Mouse (Mus musculus) cerebellum, postnatal 14 days (tissue): Measurements from ENCODE around the gene Gpr27.

Experiments
- DNase-seq, 2 experiments: peaks; one replicate each; pipeline ENCODE4 v3.0.0; 2021; ENCODE audit warnings: mixed read lengths in 2 of 2

Gene Gpr27

DNA sequence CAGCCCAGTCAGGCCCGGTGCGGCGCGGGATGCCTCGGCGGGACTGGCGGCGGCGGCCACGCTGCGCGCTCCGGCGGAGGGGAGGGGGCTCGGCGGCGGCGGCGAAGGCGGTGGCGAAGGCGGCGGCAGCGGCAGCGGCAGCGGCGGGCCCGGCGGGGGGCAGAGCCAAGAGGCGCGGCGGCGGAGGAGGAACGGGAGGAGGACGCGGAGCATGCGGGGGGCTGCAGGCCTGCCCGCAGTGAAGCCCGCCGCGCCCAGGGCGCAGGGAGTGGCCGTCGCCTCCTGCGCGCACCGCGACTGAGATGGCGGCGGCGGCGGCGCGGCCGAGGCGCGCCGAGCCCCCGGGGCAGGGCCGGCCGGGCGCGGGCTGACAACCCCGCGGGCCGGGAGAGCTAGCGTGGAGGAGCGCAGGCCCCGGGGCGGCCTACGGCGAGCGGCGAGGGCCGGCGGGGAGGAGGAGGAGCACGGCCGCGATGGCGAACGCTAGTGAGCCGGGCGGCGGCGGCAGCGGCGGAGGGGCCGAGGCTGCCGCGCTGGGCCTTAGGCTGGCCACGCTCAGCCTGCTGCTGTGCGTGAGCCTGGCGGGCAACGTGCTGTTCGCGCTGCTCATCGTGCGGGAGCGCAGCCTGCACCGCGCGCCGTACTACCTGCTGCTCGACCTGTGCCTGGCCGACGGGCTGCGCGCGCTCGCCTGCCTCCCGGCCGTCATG, at the start of gene Gpr27:
TSS of gene Gpr27 (plus strand) at position 474 of the 710 bp plus-strand sequence.
- peak; percentile 75 to 77 for DNase-seq

DNA sequence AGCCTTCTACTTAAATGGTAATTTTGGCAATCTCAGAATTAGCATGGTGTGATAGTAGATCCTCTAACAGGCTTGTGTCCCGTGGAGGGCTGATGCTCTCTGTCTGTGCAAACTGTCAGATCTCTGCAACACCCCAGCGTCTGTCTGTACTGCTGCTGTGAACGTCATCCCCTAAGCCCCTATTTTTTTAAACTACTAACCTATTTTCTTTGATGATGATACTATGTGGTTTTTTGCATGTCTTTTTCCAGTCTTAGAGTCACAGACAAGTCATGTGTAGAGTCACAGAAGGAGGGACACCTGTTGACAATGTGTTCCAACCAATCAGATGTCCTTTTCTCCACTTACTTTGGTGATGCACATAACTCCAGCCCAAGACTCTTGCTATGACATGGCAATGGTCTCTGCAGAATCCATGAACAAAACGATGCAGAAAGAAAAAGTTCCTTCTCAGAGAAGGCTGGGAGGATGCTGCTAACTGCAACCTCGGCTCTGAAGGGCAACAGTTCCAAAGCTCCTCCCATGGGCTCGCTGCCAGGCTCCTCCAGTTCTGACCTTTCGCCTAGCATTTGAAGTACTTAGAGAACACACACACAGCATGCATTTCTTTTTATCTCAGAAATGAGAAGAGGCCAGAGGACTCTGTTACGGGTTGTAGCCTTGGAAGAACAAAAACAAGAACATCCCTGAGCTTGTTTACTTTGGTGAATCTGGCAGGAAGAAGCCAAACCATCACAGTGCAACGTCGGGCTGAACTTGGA, 48.9 kb upstream of the Gpr27 start:
- no peak for DNase-seq

DNA sequence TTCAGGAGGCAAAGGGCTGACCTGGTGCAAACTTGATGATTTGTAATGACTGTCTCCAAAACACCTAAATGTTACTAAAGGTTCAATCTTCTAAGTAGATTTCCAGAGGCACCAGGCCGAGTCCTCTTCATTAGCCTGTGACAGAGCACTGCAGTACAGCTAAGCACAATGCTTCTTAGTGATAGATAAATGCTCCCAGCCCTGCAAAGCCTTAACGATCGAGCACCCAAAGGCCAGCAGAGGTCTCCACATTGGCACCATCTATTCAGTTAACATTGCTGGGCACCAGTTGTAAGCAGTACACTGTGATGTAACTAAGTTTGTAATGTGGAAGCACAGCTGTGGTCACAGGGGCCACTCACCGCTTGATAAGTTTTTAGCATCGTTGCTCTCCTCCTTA, 48.1 kb upstream of the Gpr27 start:
- no peak for DNase-seq

DNA sequence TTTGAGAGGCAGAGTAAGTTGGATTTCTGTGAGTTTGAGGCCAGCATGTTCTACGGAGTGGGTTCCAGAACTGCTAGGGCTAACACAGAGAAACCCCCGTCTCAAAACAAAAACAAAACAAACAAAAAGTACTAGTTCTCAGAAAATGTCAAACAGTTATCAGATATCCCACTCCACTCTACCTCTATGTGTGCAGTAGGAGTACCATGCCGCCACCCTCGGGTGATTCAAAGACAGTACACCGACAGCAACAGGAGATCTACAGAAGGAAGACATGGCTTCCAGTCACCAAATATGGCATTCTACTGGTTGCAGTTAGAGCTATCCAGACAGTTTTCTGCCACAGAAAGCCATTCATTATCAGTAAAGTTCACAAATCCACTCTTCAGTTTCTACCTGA, 47.6 kb upstream of the Gpr27 start:
- no peak for DNase-seq

DNA sequence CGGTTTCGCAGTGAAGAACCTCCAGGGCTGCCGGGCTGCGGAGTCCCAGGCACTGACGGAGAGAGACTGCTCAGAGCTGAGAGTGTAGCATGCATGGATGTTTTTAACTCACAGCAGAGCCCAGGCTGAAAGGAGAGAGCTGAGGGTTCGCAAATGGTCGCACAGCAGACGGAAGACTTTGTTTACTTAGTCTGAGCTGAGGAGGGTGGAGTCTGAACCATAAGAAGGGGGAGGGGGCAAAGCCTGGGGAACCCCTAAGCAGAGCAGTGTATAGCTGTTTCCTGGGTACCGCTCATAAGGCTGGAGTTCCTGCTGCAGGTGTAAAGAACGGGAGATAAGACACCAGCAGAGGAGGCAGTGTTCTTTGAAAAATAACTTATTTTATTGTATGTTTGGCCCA, 46.1 kb upstream of the Gpr27 start:
- DNase-seq, result no peak

DNA sequence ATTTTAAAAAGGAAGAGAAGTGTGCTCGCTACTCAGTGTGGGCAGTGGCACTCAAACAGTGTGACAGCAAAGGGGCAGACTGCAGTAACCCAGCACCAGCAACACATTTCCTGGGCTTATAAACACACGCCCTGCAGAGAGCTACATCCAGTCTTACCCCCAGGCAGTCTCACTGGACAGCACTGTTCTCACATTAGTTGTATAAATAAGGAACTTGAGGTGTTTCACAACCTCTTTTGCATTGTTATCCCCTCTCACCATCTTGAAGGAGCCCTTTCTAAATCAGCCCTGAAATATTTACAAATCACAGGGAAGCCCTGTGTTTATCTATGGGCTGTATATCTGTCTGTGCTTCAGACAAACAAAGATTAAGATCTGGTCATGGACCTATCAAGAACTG, 43.2 kb upstream of the Gpr27 start:
- DNase-seq, result no peak

DNA sequence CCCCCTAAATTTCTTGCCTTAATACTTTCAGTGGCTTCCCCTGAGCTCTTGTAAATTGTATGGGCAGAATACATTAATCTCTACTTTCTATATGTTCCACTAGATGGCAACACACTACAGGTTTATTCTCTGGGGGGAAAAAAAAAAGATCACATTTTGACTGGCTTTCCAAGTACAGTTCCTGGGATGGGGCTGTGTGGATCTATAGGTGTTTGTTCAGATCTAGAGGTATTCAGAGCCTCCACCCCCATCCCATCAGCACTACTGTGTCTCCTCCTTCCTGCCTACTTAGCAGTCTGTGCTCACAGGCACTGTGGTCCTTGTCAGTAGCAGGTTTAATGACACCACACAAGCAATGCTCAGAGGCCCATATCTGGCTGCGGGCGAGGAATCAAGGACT, 40.1 kb upstream of the Gpr27 start:
- DNase-seq, result no peak

DNA sequence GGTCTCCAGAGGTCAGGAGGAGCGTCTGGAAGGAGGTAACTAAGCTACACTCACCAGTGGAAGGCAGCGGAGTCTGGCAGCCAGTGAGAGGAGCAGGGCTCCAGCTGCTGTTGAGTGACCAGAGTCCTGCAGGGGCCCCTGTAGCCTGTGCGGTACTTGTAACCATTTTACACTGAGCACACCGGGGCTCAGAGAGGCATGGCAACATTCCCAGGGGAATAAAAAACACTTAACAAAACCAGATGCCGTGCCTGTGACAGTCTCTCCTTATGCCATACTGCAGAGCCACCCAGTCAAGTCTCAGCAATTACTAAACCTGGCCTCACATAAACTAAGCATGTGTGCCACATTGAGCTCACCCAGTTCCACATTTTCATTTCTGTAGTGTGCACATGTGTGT, 38.1 kb upstream of the Gpr27 start:
- no peak for DNase-seq

DNA sequence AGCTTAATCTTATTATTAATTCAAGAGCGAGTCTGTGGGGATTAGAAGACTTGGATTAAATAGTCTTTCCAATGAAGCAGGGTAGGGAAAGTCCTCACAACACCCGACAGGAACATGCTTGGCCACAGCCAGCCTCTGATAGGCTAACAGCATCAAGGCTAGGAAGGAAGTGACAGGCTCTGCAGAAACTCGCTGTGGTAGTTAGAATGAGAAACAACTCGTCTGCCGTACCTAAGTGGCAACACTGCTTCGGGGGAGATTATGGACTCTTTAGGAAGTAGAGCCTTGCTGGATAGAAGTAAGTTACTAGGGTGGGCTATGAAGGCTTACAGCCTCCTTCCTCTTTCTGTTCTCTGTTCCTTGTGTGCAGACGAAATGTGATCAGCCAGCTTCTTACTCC, 37.0 kb upstream of the Gpr27 start:
- DNase-seq, result no peak

DNA sequence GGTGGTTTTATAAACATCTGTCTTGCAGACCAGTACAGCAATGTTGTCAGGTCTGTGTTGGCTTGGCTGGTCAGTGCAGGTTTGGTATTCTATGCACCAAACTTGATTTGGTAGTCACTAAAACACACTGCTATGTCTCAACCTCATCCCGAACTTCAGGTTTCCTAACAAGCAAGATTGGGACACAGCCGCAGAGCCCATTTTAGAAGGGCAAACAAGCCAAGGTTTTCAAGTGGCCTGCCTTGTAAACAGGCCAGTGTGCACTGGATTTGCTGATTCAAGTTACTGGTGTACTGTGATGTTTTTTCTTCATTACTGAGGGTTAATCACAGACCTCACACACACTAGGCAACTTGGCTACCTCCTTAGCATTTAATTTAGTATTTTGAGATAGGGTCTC, 36.4 kb upstream of the Gpr27 start:
- no peak for DNase-seq

DNA sequence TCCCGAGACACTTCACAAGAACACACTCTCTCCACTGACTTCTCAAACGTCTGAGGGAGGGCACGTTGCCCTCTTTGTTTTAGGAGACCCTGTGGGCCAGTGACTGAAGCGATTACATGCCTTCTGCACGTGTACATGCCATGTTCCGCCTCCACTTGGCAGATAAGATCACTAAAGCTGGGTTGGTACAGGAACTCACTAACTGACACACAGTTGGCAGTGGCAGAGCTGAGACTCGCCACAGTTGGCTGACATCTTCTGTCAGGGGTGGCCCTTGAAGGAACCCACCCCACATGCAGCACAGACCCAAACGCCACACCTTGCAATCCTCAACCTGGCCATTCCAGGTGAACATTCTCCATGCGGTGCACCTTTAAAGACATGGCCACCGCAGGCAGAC, 33.9 kb upstream of the Gpr27 start:
- DNase-seq, result no peak

DNA sequence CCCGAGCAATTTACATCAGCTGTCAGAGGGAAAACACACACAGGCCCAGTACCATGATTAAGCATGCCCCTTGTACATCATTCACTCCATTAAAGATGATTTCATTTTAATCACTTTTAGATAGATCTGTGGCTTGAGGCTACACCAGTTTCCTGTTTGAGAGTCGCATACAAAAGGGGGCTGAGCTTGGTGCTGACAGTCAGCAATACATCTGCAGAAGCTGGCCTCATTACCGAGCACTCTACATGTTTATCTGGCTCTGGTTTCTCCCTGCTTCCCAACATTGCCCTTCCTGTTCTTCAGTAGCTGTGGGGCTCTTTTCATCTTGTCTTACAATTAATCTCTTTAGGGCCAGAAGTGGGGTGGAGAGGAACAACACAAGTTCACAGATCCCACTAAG, 32.0 kb upstream of the Gpr27 start:
- no peak for DNase-seq

DNA sequence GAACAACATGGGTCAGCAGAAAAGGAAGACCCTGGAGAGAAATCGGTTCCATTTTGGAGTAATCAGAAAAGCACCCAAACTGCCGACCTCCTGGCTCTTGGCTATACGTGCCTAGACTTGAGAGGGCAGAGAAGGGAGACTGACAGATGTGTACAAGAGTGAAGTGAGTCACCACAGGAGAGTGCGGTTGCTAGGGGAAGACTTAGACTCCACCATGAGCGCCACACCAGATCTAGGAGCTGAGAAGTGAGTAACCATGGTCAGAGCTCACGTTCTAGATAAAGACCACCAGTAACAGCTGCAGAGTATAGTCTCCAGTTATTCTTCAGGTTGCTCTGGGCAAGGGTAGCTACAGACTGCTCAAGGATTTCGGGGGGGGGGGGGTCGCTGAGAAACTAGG, 29.2 kb upstream of the Gpr27 start:
- no peak for DNase-seq

DNA sequence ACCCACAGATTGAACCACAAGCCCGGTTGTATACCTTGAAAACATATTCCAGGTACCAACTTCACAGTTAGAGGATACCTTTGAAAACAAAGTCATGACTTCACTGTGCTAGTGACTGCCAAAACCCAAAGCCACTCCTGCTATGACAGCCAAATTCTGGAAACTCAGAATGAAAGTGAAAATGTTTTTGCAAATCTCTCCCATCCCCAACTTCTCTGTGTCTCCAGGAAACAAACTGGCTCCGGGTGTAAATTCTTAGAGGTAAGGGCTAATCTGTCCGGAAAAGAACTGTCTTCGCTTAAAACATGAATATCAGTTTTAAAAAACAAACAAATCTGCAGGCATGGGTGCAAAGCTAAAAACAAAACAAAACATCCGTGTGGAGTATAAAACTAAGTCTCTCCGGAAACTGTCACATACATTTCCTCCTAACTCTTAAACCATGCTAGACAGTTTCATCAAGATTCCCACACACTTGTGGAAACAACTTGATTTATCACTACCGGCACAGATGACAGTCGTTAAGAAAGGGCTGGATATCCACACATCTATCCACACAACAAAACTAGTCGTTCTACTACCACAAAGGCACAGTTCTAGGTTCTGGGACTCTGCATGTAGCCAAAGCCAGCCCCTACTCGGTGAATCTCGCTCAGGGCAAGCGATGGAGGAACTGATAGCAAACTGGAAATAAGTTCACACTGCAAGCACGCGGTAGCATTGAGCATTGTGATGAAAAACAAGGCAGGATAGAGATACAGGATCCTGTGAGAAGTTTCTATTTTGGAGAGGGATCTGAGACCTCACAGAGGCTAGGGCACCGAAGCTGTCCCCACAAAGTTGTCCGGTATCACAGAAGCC, 26.8 kb upstream of the Gpr27 start:
- no peak for DNase-seq

DNA sequence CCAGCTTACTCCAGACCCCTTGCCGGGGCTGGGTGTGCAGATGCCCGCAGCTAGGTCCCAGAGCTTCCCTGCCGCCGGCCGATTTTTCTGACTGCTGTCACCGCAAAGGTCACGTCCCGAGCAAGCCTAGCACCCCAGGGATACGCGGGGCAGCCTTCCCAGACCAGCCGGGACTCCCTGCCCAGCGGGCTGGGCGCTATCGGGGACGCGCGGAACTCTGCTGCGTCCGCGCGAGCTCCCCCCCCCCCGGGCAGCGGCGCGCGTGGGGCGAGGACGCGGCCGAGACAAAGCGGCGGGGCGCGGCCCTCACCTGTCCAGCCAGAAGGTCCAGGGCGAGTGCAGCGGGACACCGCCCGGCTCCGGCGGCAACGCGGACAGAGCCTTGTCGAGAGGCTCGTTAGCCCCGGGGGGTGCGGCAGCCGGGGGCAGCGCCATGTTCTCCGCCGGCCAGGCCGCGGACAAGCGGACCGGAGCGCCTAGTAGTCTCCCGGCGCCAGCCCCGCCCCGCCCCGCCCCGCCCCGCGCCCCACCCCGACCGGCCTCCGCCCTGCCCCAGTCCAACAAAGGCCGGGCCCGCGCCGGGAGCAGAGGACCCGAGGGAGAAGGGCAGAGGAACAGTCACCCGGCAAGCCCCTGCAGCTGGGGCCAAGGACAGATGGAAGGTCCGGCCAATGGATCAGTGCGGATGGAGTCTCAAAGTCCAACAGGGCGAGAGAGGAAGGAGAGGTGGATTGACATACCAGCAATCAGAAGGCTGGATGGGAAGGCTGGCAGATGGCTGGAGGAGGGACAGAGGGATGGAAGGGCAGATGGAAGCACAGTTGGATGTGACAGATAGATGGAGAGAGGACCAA, 25.9 kb upstream of the Gpr27 start, which contains the start of the genes Eif4e3 and Gm20696:
TSS of gene Eif4e3 (minus strand) at position 454 of the 854 bp plus-strand sequence.
TSS of gene Gm20696 (minus strand) at position 480 of the 854 bp plus-strand sequence.
- peak; percentile 86 to 91 for DNase-seq

DNA sequence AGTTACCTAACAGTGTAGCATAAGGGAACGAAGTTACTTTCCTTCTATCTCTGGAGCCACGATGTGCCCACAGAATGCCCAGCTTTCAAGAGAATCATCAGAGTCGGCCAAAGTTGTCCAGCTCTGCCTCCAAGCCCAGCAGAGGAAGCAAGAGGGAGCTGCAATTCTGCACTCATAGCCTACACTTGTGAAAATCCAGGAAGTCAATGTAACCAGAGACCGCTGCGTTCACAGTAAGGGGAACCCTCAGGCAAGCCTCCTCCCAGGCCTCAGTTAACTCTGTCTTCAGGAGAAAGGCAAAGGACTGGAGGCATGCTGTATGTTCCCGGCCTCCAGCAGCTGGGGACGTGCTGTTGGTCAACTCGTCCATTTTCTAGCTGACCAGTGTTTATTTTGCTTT, 25.2 kb upstream of the Gpr27 start:
- no peak for DNase-seq

DNA sequence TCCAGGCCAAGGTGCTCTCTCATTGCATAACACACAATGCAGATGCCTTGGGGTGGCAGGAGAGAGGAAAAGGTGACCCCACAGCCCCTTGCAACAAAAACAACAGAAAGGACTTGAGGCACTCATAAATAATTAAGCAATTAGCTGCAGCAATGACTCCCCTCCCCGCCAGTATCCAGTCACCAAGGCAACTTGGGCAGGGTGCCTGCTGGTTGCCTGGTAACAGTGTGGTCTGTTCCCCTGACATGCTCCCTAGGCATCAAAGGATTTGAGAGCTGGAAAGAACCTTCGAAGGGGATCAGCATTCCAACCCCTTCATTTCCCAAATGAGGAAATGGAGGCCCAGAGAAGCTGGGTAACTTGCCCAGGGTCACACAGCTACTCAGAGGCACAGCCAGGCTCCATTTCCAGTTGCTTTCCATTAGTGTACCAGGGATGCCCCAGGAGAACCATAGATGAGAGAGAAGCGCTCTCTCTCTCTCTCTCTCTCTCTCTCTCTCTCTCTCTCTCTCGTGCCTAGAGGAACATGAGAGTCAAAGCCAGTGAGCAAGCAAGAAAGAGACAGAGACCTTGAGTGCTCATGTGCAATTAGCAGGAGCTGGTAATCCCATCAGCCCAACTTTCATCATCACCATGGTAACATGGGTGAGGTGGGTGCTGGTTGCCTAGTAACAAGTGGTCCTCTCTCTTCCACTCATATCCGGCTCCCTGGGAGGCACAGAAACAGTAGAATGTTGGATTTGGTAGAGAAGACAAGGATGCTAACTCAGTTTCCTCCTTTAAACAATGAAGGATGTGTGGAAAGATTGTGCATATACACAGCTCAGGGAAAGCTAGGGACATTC, 22.8 kb upstream of the Gpr27 start:
- DNase-seq, result peak; percentile 87 to 91

DNA sequence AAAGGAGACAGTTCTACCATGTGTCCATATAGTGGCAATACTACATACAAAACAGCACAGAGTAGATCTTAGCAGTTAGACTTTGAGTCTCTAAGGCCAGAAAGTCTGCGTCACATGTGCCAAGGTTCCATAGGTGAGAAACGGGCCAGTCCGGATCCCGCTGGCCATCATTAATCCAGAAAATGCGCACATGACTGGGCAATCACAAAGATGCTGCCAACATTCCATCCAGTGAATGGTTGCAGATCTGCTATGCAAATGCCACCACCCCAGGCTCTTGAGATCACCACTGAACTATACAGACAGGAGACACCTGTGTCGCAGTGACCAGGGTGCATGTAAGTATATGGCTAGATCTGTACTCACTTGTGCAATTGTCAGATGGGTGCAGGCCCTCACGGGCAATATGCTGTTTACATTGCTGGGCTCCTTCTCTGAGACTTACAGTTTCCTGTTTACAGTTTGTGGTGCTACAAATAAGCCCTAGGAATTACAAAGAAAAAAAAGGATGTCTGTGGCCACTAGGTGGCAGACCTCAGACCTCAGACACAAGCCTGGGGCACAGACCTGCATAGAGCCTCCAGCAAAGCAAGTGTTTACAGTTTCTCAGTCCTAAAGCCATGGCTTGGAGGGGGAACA, 21.9 kb upstream of the Gpr27 start:
- peak; percentile 83 to 85 for DNase-seq

DNA sequence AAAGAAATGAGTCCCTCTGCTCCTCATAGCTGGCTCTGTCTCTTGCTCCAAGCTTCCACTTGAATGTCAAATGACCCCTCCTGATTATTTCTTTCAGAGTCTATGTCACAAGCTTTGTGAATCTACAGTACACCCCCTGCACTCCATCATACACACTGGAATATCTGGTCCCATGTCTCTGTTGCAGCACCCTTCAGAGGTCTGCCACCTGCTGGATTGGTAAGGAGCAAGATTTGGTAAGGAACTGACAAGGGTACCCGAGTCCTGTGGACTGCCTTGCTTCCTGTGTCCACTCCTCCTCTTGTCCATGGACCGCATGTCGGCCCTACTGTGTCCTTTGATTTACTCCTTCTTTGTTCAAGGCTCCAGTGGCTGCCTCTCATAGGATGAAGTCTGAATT, 20.7 kb upstream of the Gpr27 start:
- DNase-seq, result no peak

DNA sequence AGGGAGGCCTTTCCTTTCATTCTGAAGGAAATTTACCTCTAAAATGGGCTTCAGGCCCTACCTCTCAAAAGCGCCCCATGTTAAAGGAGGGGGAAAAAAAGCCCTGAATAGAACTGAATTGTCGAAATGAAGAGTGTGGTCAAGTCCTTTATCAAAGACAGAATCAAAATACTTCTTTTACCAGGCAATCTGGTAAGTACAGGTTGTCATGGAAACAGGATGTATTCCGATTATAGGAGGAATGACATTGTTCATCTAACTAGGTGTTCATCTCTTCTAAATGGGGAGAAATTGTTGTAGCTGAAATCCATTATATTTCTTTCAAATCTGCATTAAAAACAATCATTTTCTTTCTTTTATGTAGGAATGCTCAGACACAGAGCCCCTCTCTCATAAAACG, 18.0 kb upstream of the Gpr27 start:
- DNase-seq, result no peak

DNA sequence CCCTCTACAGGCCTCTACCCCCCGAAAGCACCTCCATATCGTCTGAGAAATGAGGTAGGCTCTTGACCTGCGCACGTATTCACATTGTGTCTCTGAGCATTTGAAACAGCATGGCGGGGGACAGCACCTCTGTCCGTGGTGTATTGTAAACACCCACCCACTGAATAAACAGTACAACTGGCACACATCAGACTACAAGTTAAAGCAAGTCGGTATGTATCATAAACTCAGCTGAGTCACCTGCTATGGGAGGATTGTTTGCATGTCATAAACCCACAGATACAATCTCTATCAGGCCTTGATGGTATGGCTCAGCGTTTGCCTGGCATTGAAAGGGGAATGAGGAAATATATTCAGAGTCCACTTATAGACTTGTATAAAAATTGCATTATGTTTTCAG, 15.2 kb upstream of the Gpr27 start:
- DNase-seq, result no peak
